Mouse (Mus musculus) ES-Bruce4 (cell line): ENCODE data around the gene Chka. TPM values are rescaled to one million over a fixed set of nuclear protein-coding genes. Genes with fewer than 3 reads are reported as not detected.

ENCODE experiments used
- H3K27ac ChIP-seq: 2 replicates; pipeline ENCODE4 v1.5.1; 2012; ENCODE audit warnings: low read length, inconsistent platforms; ENCODE audit not compliant: insufficient read depth
- H3K27me3 ChIP-seq: 2 replicates; pipeline ENCODE4 v1.6.1; 2012; ENCODE audit warnings: mild to moderate bottlenecking, low read length, inconsistent platforms; ENCODE audit not compliant: control insufficient read depth, poor library complexity, insufficient read depth, severe bottlenecking
- H3K36me3 ChIP-seq: 2 replicates; pipeline ENCODE4 v1.6.1; 2012; ENCODE audit warnings: inconsistent platforms, mild to moderate bottlenecking, low read length, moderate library complexity; ENCODE audit not compliant: control insufficient read depth, poor library complexity, insufficient read depth, severe bottlenecking
- H3K4me1 ChIP-seq: one replicate; pipeline ENCODE4 v1.8.1; 2011; ENCODE audit warnings: low read length; ENCODE audit not compliant: control insufficient read depth, insufficient read depth
- H3K4me3 ChIP-seq: 2 replicates; pipeline ENCODE4 v1.5.1; 2011; ENCODE audit warnings: low read depth, mild to moderate bottlenecking, low read length
- H3K9ac ChIP-seq: 2 replicates; pipeline ENCODE4 v1.6.1; 2012; ENCODE audit warnings: low read depth, mild to moderate bottlenecking, inconsistent platforms; ENCODE audit not compliant: poor library complexity, severe bottlenecking
- H3K9me3 ChIP-seq: replicated peaks from 2 replicates; pipeline ENCODE4 v1.6.1; 2012; ENCODE audit warnings: mild to moderate bottlenecking, low read length, inconsistent platforms; ENCODE audit not compliant: control insufficient read depth, poor library complexity, insufficient read depth, severe bottlenecking
- CTCF ChIP-seq: IDR thresholded peaks from one replicate; pipeline ENCODE4 v1.8.1; 2011; ENCODE audit warnings: low read depth, low read length
- EP300 ChIP-seq: IDR thresholded peaks from 2 replicates; pipeline ENCODE4 v1.6.1; 2011; ENCODE audit warnings: low read depth, low read length; ENCODE audit not compliant: insufficient read depth
- POLR2A ChIP-seq: IDR thresholded peaks from one replicate; pipeline ENCODE4 v1.8.1; 2011; ENCODE audit warnings: low read length; ENCODE audit not compliant: insufficient read depth
- polyA plus RNA-seq: library from polyadenylated mRNA; stranded (reverse); fragments of >200 nt; gene quantifications from 2 replicates; pipeline ENCODE4 v1.2.4, GENCODE M21; 2011; ENCODE audit warnings: low read depth; ENCODE audit not compliant: missing spikeins, insufficient read depth, insufficient read length

The Chka gene
- polyA plus RNA-seq, 1 experiment, result 148 TPM

DNA sequence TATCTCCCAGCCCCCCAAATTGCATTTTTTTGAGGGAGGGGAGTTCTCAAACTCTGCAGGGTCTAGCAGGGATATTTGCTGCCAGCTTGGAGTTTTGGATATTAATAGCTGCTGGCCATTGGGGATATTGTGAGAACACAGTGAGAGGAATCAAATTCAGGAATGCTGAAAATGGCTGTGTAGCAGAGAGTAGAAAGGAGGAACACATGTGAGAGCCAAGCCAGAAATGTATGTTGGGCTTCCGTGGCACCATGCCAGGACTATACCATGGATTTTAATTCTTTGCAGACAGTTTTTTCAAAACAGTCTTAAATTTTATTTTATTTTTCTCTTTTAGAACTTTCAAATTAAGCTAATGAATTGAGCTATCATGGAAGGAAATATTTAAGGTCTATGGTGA lies 16.7 kb downstream of the Chka start:
- Histone ChIP-seq H3K9ac (no peak overlapping the region), H3K4me1 (no peaks in the 10 kb centered on the region), H3K27ac (no peak overlapping the region), H3K27me3 (no peaks in the 10 kb centered on the region), H3K9me3 (no peaks in the 10 kb centered on the region), H3K36me3 (peaks cover 28% of the 10 kb centered on the region), H3K4me3 (no peak overlapping the region)
- TF ChIP-seq POLR2A, result no peak
- no peak for TF ChIP-seq CTCF
- TF ChIP-seq EP300, result no peak

DNA sequence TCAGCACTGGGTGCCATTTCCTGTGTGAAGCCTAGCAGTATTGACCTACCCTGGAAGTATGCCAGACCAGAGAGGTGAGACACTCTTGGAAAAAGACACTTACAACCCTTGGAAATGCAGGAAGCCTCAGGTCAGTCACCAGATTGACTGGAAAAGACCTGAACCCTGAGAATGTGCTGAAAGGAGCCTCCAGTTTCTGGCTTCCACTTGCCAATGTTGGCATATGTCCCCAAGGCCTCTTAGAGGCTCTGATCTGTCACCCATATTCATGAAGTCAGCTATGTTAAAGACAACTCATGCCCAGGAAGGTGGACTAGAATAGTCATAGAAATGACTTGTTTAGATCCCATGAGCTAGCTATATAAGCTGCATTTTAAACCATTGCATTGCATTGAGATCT lies 19.9 kb downstream of the Chka start:
- Histone ChIP-seq H3K4me3 (no peak overlapping the region), H3K27me3 (no peaks in the 10 kb centered on the region), H3K36me3 (peaks cover 20% of the 10 kb centered on the region), H3K4me1 (no peaks in the 10 kb centered on the region), H3K9ac (no peak overlapping the region), H3K27ac (no peak overlapping the region), H3K9me3 (no peaks in the 10 kb centered on the region)
- TF ChIP-seq EP300, result no peak

DNA sequence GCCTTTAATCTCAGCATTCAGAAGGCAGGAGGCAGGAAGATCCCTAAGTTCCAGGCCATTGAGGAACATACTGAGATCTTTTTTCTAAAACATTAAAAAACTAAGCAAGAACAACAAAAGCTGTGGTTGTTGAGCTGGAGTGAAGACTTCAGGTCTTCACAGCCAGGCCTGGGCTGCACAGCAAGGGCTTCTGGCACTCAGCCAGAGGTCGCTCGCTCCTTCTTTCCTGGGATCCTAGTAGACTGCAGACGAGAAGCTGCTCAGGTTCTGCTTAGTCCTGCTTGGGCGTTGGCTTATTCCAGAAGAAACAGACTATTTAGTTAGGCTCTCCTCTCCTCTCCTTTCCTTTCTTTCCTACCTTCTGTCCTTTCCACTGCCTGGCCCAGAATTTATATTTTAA lies 20.8 kb downstream of the Chka start:
- Histone ChIP-seq H3K4me3 (no peak overlapping the region), H3K36me3 (peaks cover 20% of the 10 kb centered on the region), H3K27ac (no peak overlapping the region), H3K27me3 (no peaks in the 10 kb centered on the region), H3K9me3 (no peaks in the 10 kb centered on the region), H3K9ac (no peak overlapping the region), H3K4me1 (no peaks in the 10 kb centered on the region)
- no peak for TF ChIP-seq CTCF
- TF ChIP-seq POLR2A, result no peak
- TF ChIP-seq EP300, result no peak

GRCm38 (mm10) chr19:3875045-3875444 lies 23.5 kb downstream of the Chka start:
- Histone ChIP-seq H3K27ac (peak overlapping the region; percentile 83), H3K4me1 (no peaks in the 10 kb centered on the region), H3K36me3 (peaks cover 24% of the 10 kb centered on the region), H3K4me3 (no peak overlapping the region), H3K9me3 (no peaks in the 10 kb centered on the region), H3K27me3 (no peaks in the 10 kb centered on the region), H3K9ac (no peak overlapping the region)
- no peak for TF ChIP-seq POLR2A
- no peak for TF ChIP-seq CTCF
- TF ChIP-seq EP300, result no peak

DNA sequence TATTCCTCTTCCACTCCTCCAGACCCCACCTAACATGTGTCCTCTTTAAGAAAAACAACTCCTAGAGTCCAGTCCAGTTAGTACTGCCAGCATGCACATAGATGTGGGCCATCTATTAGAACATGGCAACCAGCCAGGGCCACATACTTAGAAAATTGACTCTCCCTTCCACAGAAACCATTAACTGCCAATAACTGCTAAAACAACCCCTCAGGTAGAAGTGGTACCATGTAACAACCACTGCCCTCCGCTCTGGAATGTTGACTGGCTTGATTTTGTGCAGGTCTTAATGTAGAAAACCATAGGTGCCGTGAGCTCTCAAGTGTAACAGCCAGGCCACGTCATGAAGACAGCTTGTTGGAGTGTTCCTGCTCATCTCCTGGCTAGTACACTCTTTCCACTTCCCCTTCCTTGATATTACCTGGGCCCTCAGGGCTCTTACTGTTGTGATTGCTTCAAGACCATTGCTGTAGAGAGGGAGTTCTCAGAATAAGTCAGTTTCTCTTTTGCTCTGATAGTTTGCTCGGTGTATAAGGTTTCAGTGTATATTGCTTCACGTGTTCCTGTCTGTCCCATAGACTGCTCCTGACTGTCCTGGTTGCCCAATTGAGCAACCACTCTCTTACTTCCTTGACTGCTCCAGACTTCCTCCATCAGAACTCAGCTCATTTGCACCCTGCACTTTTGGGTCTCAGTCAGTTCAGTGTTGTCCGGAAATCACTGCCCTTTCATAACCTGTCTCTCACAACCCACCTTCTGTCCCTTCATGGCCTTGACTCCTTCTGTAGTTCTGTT lies 28.7 kb downstream of the Chka start:
- no peak overlapping the region for H3K9ac ChIP-seq
- H3K4me1 ChIP-seq, result no peaks in the 10 kb centered on the region
- TF ChIP-seq POLR2A (no peak), CTCF (no peak), EP300 (no peak)
- H3K27me3 ChIP-seq, result no peaks in the 10 kb centered on the region
- H3K27ac ChIP-seq, result no peak overlapping the region
- H3K36me3 ChIP-seq, result peaks cover 39% of the 10 kb centered on the region
- no peak overlapping the region for H3K4me3 ChIP-seq
- no peaks in the 10 kb centered on the region for H3K9me3 ChIP-seq

GRCm38 (mm10) chr19:3882214-3882613 lies 30.6 kb downstream of the Chka start:
- Histone ChIP-seq H3K27ac (no peak overlapping the region), H3K4me1 (no peaks in the 10 kb centered on the region), H3K36me3 (peaks cover 47% of the 10 kb centered on the region), H3K27me3 (no peaks in the 10 kb centered on the region), H3K4me3 (no peak overlapping the region), H3K9ac (no peak overlapping the region), H3K9me3 (no peaks in the 10 kb centered on the region)
- no peak for TF ChIP-seq POLR2A
- no peak for TF ChIP-seq CTCF
- no peak for TF ChIP-seq EP300
